In genomic region chr16:20701729-20702521, GRCm38 (mm10) we compare ENCODE assay signal across 8 mouse cellular contexts. TPM values are rescaled to one million over a fixed set of nuclear protein-coding genes. Genes with fewer than 3 reads are reported as not detected.
DNase-seq lines count a peak whose midpoint lies in the region; ATAC-seq and TF ChIP-seq lines count a peak whose summit lies in the region.

No protein-coding gene starts in this region.

- peak overlapping the region; percentile 13; the same call in 1 of the 2 replicates for H3K9ac ChIP-seq in forebrain, embryonic 16.5 days (replicated peaks; ENCODE audit: low read depth, low read length)
- H3K9ac ChIP-seq in liver, postnatal 0 days (replicated peaks) = 0 out of 2 replicates have a peak overlapping the region, but pooled peaks have one; percentile 36

- H3K27me3 ChIP-seq in E14TG2a.4 (ENCODE audit: insufficient read depth, low read length) = 0 out of 2 replicates have a peak, but pooled peaks cover 3% of the 10 kb centered on the region
- H3K27me3 ChIP-seq in forebrain, embryonic 16.5 days (replicated peaks; ENCODE audit: control insufficient read depth, insufficient read depth, low read length) = no peaks in the 10 kb centered on the region
- H3K27me3 ChIP-seq in liver, postnatal 0 days (ENCODE audit: insufficient read depth, low read length) = no peaks in the 10 kb centered on the region

- H3K4me3 ChIP-seq in E14TG2a.4 (replicated peaks; ENCODE audit: low read length) = peak overlapping the region; percentile 82
- no peak overlapping the region for H3K4me3 ChIP-seq in forebrain, embryonic 16.5 days (replicated peaks; ENCODE audit: low read length)
- H3K4me3 ChIP-seq in liver, postnatal 0 days (ENCODE audit: low read depth, low read length) = no peak overlapping the region

- DNase-seq in embryo, embryonic 10.5 days (ENCODE audit: low spot score) = peak; percentile 29
- DNase-seq in embryo, embryonic 10 days (ENCODE audit: low spot score) = no peak
- DNase-seq in liver, postnatal 0 days = peak; percentile 59
- DNase-seq in right cerebral cortex, postnatal 25 days = no peak
- no peak for DNase-seq in frontal cortex, postnatal 36 days (ENCODE audit: low spot score in 2 of 2)

- peaks cover 50% of the 10 kb centered on the region for H3K36me3 ChIP-seq in E14TG2a.4 (ENCODE audit: insufficient read depth, low read length)
- H3K36me3 ChIP-seq in forebrain, embryonic 16.5 days (ENCODE audit: control insufficient read depth, insufficient read depth) = peaks cover 9% of the 10 kb centered on the region; the same call in 1 of the 2 replicates
- peaks cover 11% of the 10 kb centered on the region for H3K36me3 ChIP-seq in liver, postnatal 0 days (replicated peaks; ENCODE audit: insufficient read depth, low read length)

- no peak for TF ChIP-seq EP300 in liver, postnatal 0 days (IDR thresholded peaks at IDR 0.05; ENCODE audit: low read depth)

- peaks cover 78% of the 10 kb centered on the region for H3K4me1 ChIP-seq in E14TG2a.4 (replicated peaks; ENCODE audit: low read depth, low read length)
- peaks cover 10% of the 10 kb centered on the region for H3K4me1 ChIP-seq in forebrain, embryonic 16.5 days (replicated peaks; ENCODE audit: control insufficient read depth, insufficient read depth, low read length)
- peaks cover 27% of the 10 kb centered on the region for H3K4me1 ChIP-seq in liver, postnatal 0 days (ENCODE audit: insufficient read depth)

- no peak for TF ChIP-seq CTCF in E14TG2a.4 (conservative IDR thresholded peaks at IDR 0.05; ENCODE audit: low read length)
- TF ChIP-seq CTCF in liver, postnatal 0 days (IDR thresholded peaks at IDR 0.05; ENCODE audit: low read depth) = no peak

- H3K4me2 ChIP-seq in forebrain, embryonic 16.5 days (ENCODE audit: low read length) = no peak overlapping the region
- H3K4me2 ChIP-seq in liver, postnatal 0 days (ENCODE audit: low read depth, low read length) = peak overlapping the region; percentile 45

- no peak overlapping the region for H3K27ac ChIP-seq in forebrain, embryonic 16.5 days (ENCODE audit: low read length)
- peak overlapping the region; percentile 78 for H3K27ac ChIP-seq in liver, postnatal 0 days (ENCODE audit: low read depth)

- H3K9me3 ChIP-seq in E14TG2a.4 (ENCODE audit: low read length) = no peaks in the 10 kb centered on the region
- no peaks in the 10 kb centered on the region for H3K9me3 ChIP-seq in forebrain, embryonic 16.5 days (ENCODE audit: control insufficient read depth, low read length)
- H3K9me3 ChIP-seq in liver, postnatal 0 days (ENCODE audit: low read length) = no peaks in the 10 kb centered on the region

- 12% methylated on average over 11 of the region's 12 CpGs for WGBS in forebrain, embryonic 16.5 days
- WGBS in liver, postnatal 0 days (ENCODE audit: insufficient replicate concordance) = 34% methylated on average over 12 of the region's 12 CpGs

- peak; percentile 5 for ATAC-seq in forebrain, embryonic 16.5 days
- peak; percentile 17; the same call in 1 of the 2 replicates for ATAC-seq in liver, postnatal 0 days
- ATAC-seq in megakaryocyte-erythroid progenitor cell, adult 5-6 weeks (replicated peaks; ENCODE audit: low FRiP score, low TSS enrichment, poor library complexity, severe bottlenecking) = no peak

RNA-seq across cellular contexts. Expression of gene Fam131a, which starts 8.9 kb away (rescaled TPM):
- polyA plus RNA-seq in forebrain, embryonic 16.5 days (2015; fragmentation: Nextera tagmentation; extraction: Ambion mirVana) = 57.4 and 65.3 TPM in 2 replicates
- polyA plus RNA-seq in liver, postnatal 0 days (2015; fragmentation: Nextera tagmentation; extraction: Ambion mirVana) = 0.88 and 1.4 TPM in 2 replicates
- total RNA-seq in megakaryocyte-erythroid progenitor cell, adult 5-6 weeks (2014; fragmentation: Nextera tagmentation) = not detected in 2 replicates
- 0.85 TPM in 1 of 2 replicates, not detected in the other for total RNA-seq in megakaryocyte-erythroid progenitor cell, adult 5-6 weeks (2017)

RNA-seq across cellular contexts. Expression of gene Polr2h, which starts 15.5 kb away (rescaled TPM):
- polyA plus RNA-seq in forebrain, embryonic 16.5 days (2015; fragmentation: Nextera tagmentation; extraction: Ambion mirVana) = 84.5 and 94.4 TPM in 2 replicates
- polyA plus RNA-seq in liver, postnatal 0 days (2015; fragmentation: Nextera tagmentation; extraction: Ambion mirVana) = 25.1 and 27.5 TPM in 2 replicates
- 81.4 and 97.1 TPM in 2 replicates for total RNA-seq in megakaryocyte-erythroid progenitor cell, adult 5-6 weeks (2014; fragmentation: Nextera tagmentation)
- total RNA-seq in megakaryocyte-erythroid progenitor cell, adult 5-6 weeks (2017) = 103 and 142 TPM in 2 replicates

RNA-seq across cellular contexts. Expression of gene Clcn2, which starts 15.6 kb away (rescaled TPM):
- 15.9 and 20.8 TPM in 2 replicates for polyA plus RNA-seq in forebrain, embryonic 16.5 days (2015; fragmentation: Nextera tagmentation; extraction: Ambion mirVana)
- polyA plus RNA-seq in liver, postnatal 0 days (2015; fragmentation: Nextera tagmentation; extraction: Ambion mirVana) = 3.6 and 4.7 TPM in 2 replicates
- total RNA-seq in megakaryocyte-erythroid progenitor cell, adult 5-6 weeks (2014; fragmentation: Nextera tagmentation) = 16.7 and 29.1 TPM in 2 replicates
- total RNA-seq in megakaryocyte-erythroid progenitor cell, adult 5-6 weeks (2017) = 4.9 and 8.0 TPM in 2 replicates

RNA-seq across cellular contexts. Expression of gene Chrd, which starts 31.0 kb away (rescaled TPM):
- polyA plus RNA-seq in forebrain, embryonic 16.5 days (2015; fragmentation: Nextera tagmentation; extraction: Ambion mirVana) = 4.2 and 4.4 TPM in 2 replicates
- polyA plus RNA-seq in liver, postnatal 0 days (2015; fragmentation: Nextera tagmentation; extraction: Ambion mirVana) = 0.34 and 0.45 TPM in 2 replicates
- total RNA-seq in megakaryocyte-erythroid progenitor cell, adult 5-6 weeks (2014; fragmentation: Nextera tagmentation) = not detected in 2 replicates
- total RNA-seq in megakaryocyte-erythroid progenitor cell, adult 5-6 weeks (2017) = not detected in 2 replicates

RNA-seq across cellular contexts. Expression of gene Thpo, which starts 32.4 kb away (rescaled TPM):
- polyA plus RNA-seq in forebrain, embryonic 16.5 days (2015; fragmentation: Nextera tagmentation; extraction: Ambion mirVana) = 0.83 and 1.5 TPM in 2 replicates
- 8.6 and 8.9 TPM in 2 replicates for polyA plus RNA-seq in liver, postnatal 0 days (2015; fragmentation: Nextera tagmentation; extraction: Ambion mirVana)
- not detected in 2 replicates for total RNA-seq in megakaryocyte-erythroid progenitor cell, adult 5-6 weeks (2014; fragmentation: Nextera tagmentation)
- not detected in 2 replicates for total RNA-seq in megakaryocyte-erythroid progenitor cell, adult 5-6 weeks (2017)

Comparison
In these comparisons a context has a peak if more than half of its experiments do, and no peak if none do; other contexts are left out.
1. DNase-seq: peak in embryo, embryonic 10.5 days (single experiment) and liver, postnatal 0 days (single experiment); none in embryo, embryonic 10 days (single experiment), right cerebral cortex, postnatal 25 days (single experiment) and frontal cortex, postnatal 36 days (0 of 2).
2. RNA of gene Fam131a, which starts 8.9 kb away (polyA plus RNA-seq): 57.4 to 65.3 TPM in forebrain, embryonic 16.5 days; 0.88 to 1.4 TPM in liver, postnatal 0 days; every median in the first group is over 10 times any median in the second.